Comparison of ENCODE assay signal across 9 mouse cellular contexts in the genomic region with DNA sequence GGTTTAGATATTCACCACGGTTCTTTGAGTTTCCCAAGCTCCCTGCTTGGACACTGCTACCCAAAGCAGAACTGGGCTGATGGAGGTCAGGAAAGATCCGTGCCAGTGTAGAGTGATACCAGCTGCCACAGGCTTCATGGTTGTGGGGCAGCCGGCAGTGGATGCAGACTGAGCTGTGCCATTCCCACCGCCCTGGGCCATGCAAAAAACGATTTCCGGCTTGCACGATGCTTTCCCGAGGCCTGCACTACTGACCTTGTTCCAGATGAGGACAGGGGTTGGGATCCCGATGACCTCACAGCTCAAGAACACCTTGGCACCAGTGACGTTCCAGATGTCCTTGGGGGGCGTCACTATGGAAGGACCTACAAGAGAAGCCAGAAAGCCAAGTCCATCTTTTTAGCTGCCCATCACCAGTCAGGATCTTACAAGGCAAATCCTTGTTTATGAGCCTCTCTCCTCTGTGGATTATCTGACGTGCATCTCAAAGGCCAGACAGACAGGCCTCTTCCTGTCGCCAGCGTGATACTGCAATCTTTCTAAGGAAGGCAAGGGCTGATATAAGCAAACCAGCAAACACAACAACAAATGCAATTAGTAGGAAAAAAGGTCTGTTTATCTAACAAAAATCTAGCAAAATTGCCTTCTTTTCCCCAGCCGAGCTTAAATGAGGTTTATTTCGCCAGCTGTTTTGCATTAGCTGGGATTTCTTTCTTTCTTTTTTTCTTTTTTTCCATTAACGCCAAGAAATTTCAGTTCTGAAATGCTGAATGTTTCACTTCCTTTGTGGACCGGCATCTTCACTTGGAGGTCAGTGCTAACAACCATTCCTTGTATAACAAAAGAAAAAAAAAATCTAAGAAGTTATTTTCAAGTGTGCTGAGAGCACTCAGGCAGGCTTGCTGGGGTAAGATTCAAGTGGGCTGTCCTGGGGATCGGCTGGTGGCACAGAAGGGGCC. TPM values are rescaled to one million over a fixed set of nuclear protein-coding genes. Genes with fewer than 3 reads are reported as not detected.
DNase-seq lines count a peak whose midpoint lies in the region; ATAC-seq lines count a peak whose summit lies in the region.
"Had no signal": no experiment of that assay in that cellular context is flagged by ENCODE, and none has a peak within 500 bp of the region (broad histone marks: within the 10 kb centered on the region; RNA-seq: fewer than 3 reads in every experiment).

No protein-coding gene starts in this region.

- ATAC-seq in heart, embryonic 15.5 days (replicated peaks; ENCODE audit: insufficient number of reproducible peaks, insufficient read depth, low FRiP score, low read depth), result no peak
- no peak for ATAC-seq in heart, embryonic 11.5 days (replicated peaks; ENCODE audit: insufficient number of reproducible peaks, low FRiP score, low TSS enrichment)
- ATAC-seq in neural tube, embryonic 15.5 days (ENCODE audit: low FRiP score), result no peak
- no peak for ATAC-seq in kidney, embryonic 16.5 days (ENCODE audit: low FRiP score, low TSS enrichment)
- ATAC-seq in stomach, embryonic 16.5 days (ENCODE audit: insufficient read depth, low FRiP score), result no peak
- no peak for ATAC-seq in erythroid progenitor cell, adult 5-6 weeks (replicated peaks; ENCODE audit: low FRiP score, poor library complexity, severe bottlenecking)

- H3K4me1 ChIP-seq in heart, embryonic 15.5 days (replicated peaks), result peaks cover 25% of the 10 kb centered on the region
- H3K4me1 ChIP-seq in heart, embryonic 11.5 days (ENCODE audit: control insufficient read depth, insufficient read depth, low read length), result peaks cover 11% of the 10 kb centered on the region
- peaks cover 20% of the 10 kb centered on the region for H3K4me1 ChIP-seq in neural tube, embryonic 15.5 days
- peaks cover 60% of the 10 kb centered on the region for H3K4me1 ChIP-seq in kidney, embryonic 16.5 days (ENCODE audit: insufficient read depth, low read length)
- peaks cover 27% of the 10 kb centered on the region for H3K4me1 ChIP-seq in stomach, embryonic 16.5 days (ENCODE audit: control insufficient read depth, insufficient read depth, low read length)

- H3K9ac ChIP-seq in heart, embryonic 15.5 days, result no peak overlapping the region
- H3K9ac ChIP-seq in heart, embryonic 11.5 days (ENCODE audit: low read depth, low read length), result no peak overlapping the region
- no peak overlapping the region for H3K9ac ChIP-seq in neural tube, embryonic 15.5 days (replicated peaks)
- peak overlapping the region; percentile 40 for H3K9ac ChIP-seq in kidney, embryonic 16.5 days (replicated peaks; ENCODE audit: low read length)
- H3K9ac ChIP-seq in stomach, embryonic 16.5 days (ENCODE audit: low read length), result peak overlapping the region; percentile 51

- H3K27ac ChIP-seq in heart, embryonic 15.5 days, result peak overlapping the region; percentile 31; the same call in 1 of the 2 replicates
- H3K27ac ChIP-seq in heart, embryonic 11.5 days (ENCODE audit: low read depth, low read length), result no peak overlapping the region
- no peak overlapping the region for H3K27ac ChIP-seq in neural tube, embryonic 15.5 days (replicated peaks)
- H3K27ac ChIP-seq in kidney, embryonic 16.5 days (ENCODE audit: low read length), result peak overlapping the region; percentile 99
- H3K27ac ChIP-seq in stomach, embryonic 16.5 days (ENCODE audit: low read length), result peak overlapping the region; percentile 91

- H3K27me3 ChIP-seq in heart, embryonic 15.5 days, result no peaks in the 10 kb centered on the region
- peaks cover 2% of the 10 kb centered on the region; the same call in 1 of the 2 replicates for H3K27me3 ChIP-seq in heart, embryonic 11.5 days (ENCODE audit: control insufficient read depth, insufficient read depth, low read length)
- H3K27me3 ChIP-seq in neural tube, embryonic 15.5 days (replicated peaks), result 0 out of 2 replicates have a peak, but pooled peaks cover 4% of the 10 kb centered on the region
- H3K27me3 ChIP-seq in kidney, embryonic 16.5 days (ENCODE audit: insufficient read depth, low read length), result no peaks in the 10 kb centered on the region
- no peaks in the 10 kb centered on the region for H3K27me3 ChIP-seq in stomach, embryonic 16.5 days (ENCODE audit: control insufficient read depth, insufficient read depth, low read length)

- 0 out of 2 replicates have a peak, but pooled peaks cover 4% of the 10 kb centered on the region for H3K36me3 ChIP-seq in heart, embryonic 15.5 days
- H3K36me3 ChIP-seq in heart, embryonic 11.5 days (ENCODE audit: control insufficient read depth, insufficient read depth, low read length), result no peaks in the 10 kb centered on the region
- H3K36me3 ChIP-seq in neural tube, embryonic 15.5 days, result peaks cover 5% of the 10 kb centered on the region
- peaks cover 8% of the 10 kb centered on the region; the same call in 1 of the 2 replicates for H3K36me3 ChIP-seq in kidney, embryonic 16.5 days (ENCODE audit: insufficient read depth, low read length)
- peaks cover 5% of the 10 kb centered on the region; the same call in 1 of the 2 replicates for H3K36me3 ChIP-seq in stomach, embryonic 16.5 days (ENCODE audit: control insufficient read depth, insufficient read depth, low read length)

- no peak for DNase-seq in neural tube, embryonic 10.5 days (ENCODE audit: extremely low spot score, low spot score)
- no peak for DNase-seq in frontal cortex, adult 2 months (ENCODE audit: extremely low spot score in 1 of 2, low spot score in 1 of 2)
- DNase-seq: cerebellum, postnatal 36 days had no signal

- 66% methylated on average over 19 of the region's 19 CpGs for WGBS in heart, embryonic 15.5 days
- 65% methylated on average over 19 of the region's 19 CpGs for WGBS in heart, embryonic 11.5 days (ENCODE audit: insufficient replicate concordance)
- 88% methylated on average over 19 of the region's 19 CpGs for WGBS in neural tube, embryonic 15.5 days
- 58% methylated on average over 19 of the region's 19 CpGs for WGBS in kidney, embryonic 16.5 days
- WGBS in stomach, embryonic 16.5 days, result 61% methylated on average over 19 of the region's 19 CpGs

- no peak overlapping the region for H3K4me3 ChIP-seq in heart, embryonic 15.5 days
- no peak overlapping the region for H3K4me3 ChIP-seq in heart, embryonic 11.5 days (ENCODE audit: low read depth, low read length)
- no peak overlapping the region for H3K4me3 ChIP-seq in neural tube, embryonic 15.5 days (replicated peaks)
- H3K4me3 ChIP-seq in kidney, embryonic 16.5 days (ENCODE audit: low read length), result no peak overlapping the region
- no peak overlapping the region for H3K4me3 ChIP-seq in stomach, embryonic 16.5 days (replicated peaks; ENCODE audit: low read length)

- no peaks in the 10 kb centered on the region for H3K9me3 ChIP-seq in heart, embryonic 15.5 days (replicated peaks)
- H3K9me3 ChIP-seq in heart, embryonic 11.5 days (replicated peaks; ENCODE audit: control insufficient read depth, low read length), result no peaks in the 10 kb centered on the region
- H3K9me3 ChIP-seq in neural tube, embryonic 15.5 days (replicated peaks), result no peaks in the 10 kb centered on the region
- no peaks in the 10 kb centered on the region for H3K9me3 ChIP-seq in kidney, embryonic 16.5 days (ENCODE audit: low read length)
- H3K9me3 ChIP-seq in stomach, embryonic 16.5 days (replicated peaks; ENCODE audit: control insufficient read depth, low read length), result no peaks in the 10 kb centered on the region

- no peak overlapping the region for H3K4me2 ChIP-seq in heart, embryonic 15.5 days
- H3K4me2 ChIP-seq in heart, embryonic 11.5 days, result no peak overlapping the region
- peak overlapping the region; percentile 53; the same call in 1 of the 2 replicates for H3K4me2 ChIP-seq in neural tube, embryonic 15.5 days
- no peak overlapping the region; the same call in 1 of the 2 replicates for H3K4me2 ChIP-seq in kidney, embryonic 16.5 days (replicated peaks; ENCODE audit: low read depth, low read length)
- 0 out of 2 replicates have a peak overlapping the region, but pooled peaks have one; percentile 11 for H3K4me2 ChIP-seq in stomach, embryonic 16.5 days (ENCODE audit: low read depth, low read length)

RNA-seq across cellular contexts. Expression of a gene that starts 45.6 kb away (rescaled TPM):
- polyA plus RNA-seq in heart, embryonic 15.5 days (2015; fragmentation: Nextera tagmentation; extraction: Ambion mirVana), result 32.7 and 39.2 TPM in 2 replicates
- 46.0 and 52.0 TPM in 2 replicates for polyA plus RNA-seq in heart, embryonic 11.5 days (2014; fragmentation: Nextera tagmentation; extraction: Ambion mirVana)
- polyA plus RNA-seq in neural tube, embryonic 15.5 days (2015; fragmentation: Nextera tagmentation; extraction: Ambion mirVana), result 52.2 and 54.0 TPM in 2 replicates
- polyA plus RNA-seq in kidney, embryonic 16.5 days (2015; fragmentation: Nextera tagmentation; extraction: Ambion mirVana), result 70.5 and 70.8 TPM in 2 replicates
- polyA plus RNA-seq in stomach, embryonic 16.5 days (2015; fragmentation: Nextera tagmentation; extraction: Ambion mirVana), result 51.1 and 52.8 TPM in 2 replicates
- polyA plus RNA-seq in frontal cortex, adult 2 months (2012; rRNA removed), result 36.8 and 38.5 TPM in 2 replicates
- total RNA-seq in erythroid progenitor cell, adult 5-6 weeks (2015; ENCODE audit: low replicate concordance), result 43.6 and 62.5 TPM in 2 replicates
- 53.7 and 109 TPM in 2 replicates for total RNA-seq in erythroid progenitor cell, adult 5-6 weeks (2017; ENCODE audit: low replicate concordance)

RNA-seq across cellular contexts. Expression of a gene that starts 45.7 kb away (rescaled TPM):
- 20.6 and 21.6 TPM in 2 replicates for polyA plus RNA-seq in heart, embryonic 15.5 days (2015; fragmentation: Nextera tagmentation; extraction: Ambion mirVana)
- polyA plus RNA-seq in heart, embryonic 11.5 days (2014; fragmentation: Nextera tagmentation; extraction: Ambion mirVana), result 20.3 and 21.1 TPM in 2 replicates
- 36.0 and 37.2 TPM in 2 replicates for polyA plus RNA-seq in neural tube, embryonic 15.5 days (2015; fragmentation: Nextera tagmentation; extraction: Ambion mirVana)
- polyA plus RNA-seq in kidney, embryonic 16.5 days (2015; fragmentation: Nextera tagmentation; extraction: Ambion mirVana), result 34.2 and 35.9 TPM in 2 replicates
- 23.2 TPM in 2 replicates for polyA plus RNA-seq in stomach, embryonic 16.5 days (2015; fragmentation: Nextera tagmentation; extraction: Ambion mirVana)
- polyA plus RNA-seq in frontal cortex, adult 2 months (2012; rRNA removed), result 17.1 and 18.6 TPM in 2 replicates
- 6.3 and 10.5 TPM in 2 replicates for total RNA-seq in erythroid progenitor cell, adult 5-6 weeks (2015; ENCODE audit: low replicate concordance)
- total RNA-seq in erythroid progenitor cell, adult 5-6 weeks (2017; ENCODE audit: low replicate concordance), result 11.6 and 28.2 TPM in 2 replicates

RNA-seq across cellular contexts. Expression of a gene that starts 52.3 kb away (rescaled TPM):
- 74.2 and 78.7 TPM in 2 replicates for polyA plus RNA-seq in heart, embryonic 15.5 days (2015; fragmentation: Nextera tagmentation; extraction: Ambion mirVana)
- 35.3 and 38.1 TPM in 2 replicates for polyA plus RNA-seq in heart, embryonic 11.5 days (2014; fragmentation: Nextera tagmentation; extraction: Ambion mirVana)
- 64.4 and 64.8 TPM in 2 replicates for polyA plus RNA-seq in neural tube, embryonic 15.5 days (2015; fragmentation: Nextera tagmentation; extraction: Ambion mirVana)
- 455 and 475 TPM in 2 replicates for polyA plus RNA-seq in kidney, embryonic 16.5 days (2015; fragmentation: Nextera tagmentation; extraction: Ambion mirVana)
- 178 and 180 TPM in 2 replicates for polyA plus RNA-seq in stomach, embryonic 16.5 days (2015; fragmentation: Nextera tagmentation; extraction: Ambion mirVana)
- polyA plus RNA-seq in frontal cortex, adult 2 months (2012; rRNA removed), result 97.7 and 99.9 TPM in 2 replicates
- 3.8 and 7.6 TPM in 2 replicates for total RNA-seq in erythroid progenitor cell, adult 5-6 weeks (2015; ENCODE audit: low replicate concordance)
- total RNA-seq in erythroid progenitor cell, adult 5-6 weeks (2017; ENCODE audit: low replicate concordance), result 0.90 TPM in 1 of 2 replicates, not detected in the other

Comparison
In these comparisons a context has a peak if more than half of its experiments do, and no peak if none do; other contexts are left out.
1. H3K27ac ChIP-seq: peak in heart, embryonic 15.5 days (single experiment), kidney, embryonic 16.5 days (single experiment) and stomach, embryonic 16.5 days (single experiment); none in heart, embryonic 11.5 days (single experiment) and neural tube, embryonic 15.5 days (single experiment).
2. H3K4me2 ChIP-seq: peak in neural tube, embryonic 15.5 days (single experiment) and stomach, embryonic 16.5 days (single experiment); none in heart, embryonic 15.5 days (single experiment), heart, embryonic 11.5 days (single experiment) and kidney, embryonic 16.5 days (single experiment).
3. H3K9ac ChIP-seq: peak in kidney, embryonic 16.5 days (single experiment) and stomach, embryonic 16.5 days (single experiment); none in heart, embryonic 15.5 days (single experiment), heart, embryonic 11.5 days (single experiment) and neural tube, embryonic 15.5 days (single experiment).